15 mouse cellular contexts compared by ENCODE assay signal in the genomic region with DNA sequence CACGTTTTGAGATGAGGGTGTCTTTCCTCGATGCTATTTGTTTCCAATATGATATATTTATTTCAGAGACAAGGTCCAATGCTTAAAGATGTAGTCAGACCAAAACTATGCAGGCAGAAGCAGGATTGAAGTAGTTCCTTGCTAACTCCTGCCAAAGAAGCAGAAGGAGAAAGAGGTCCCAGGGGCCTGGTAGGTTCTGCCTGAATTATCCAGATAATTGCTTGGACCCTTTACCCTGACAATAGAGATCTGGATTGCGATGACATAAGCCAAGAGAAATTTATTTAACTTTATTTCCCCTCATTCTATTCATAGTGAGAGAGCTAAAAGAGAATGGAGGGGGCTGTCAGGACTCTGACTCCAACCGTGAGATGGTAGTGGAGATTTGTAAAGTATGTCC.
"Had no signal": no experiment of that assay in that cellular context is flagged by ENCODE, and none has a peak within 500 bp of the region (broad histone marks: within the 10 kb centered on the region; RNA-seq: fewer than 3 reads in every experiment).

No protein-coding gene starts in this region.

- H3K36me3 ChIP-seq: kidney, embryonic 15.5 days; limb, embryonic 12.5 days; liver, embryonic 12.5 days; midbrain, embryonic 10.5 days; midbrain, embryonic 15.5 days; neural tube, embryonic 13.5 days had no signal

- H3K27ac ChIP-seq: kidney, embryonic 15.5 days; limb, embryonic 12.5 days; liver, embryonic 12.5 days; midbrain, embryonic 10.5 days; midbrain, embryonic 15.5 days; neural tube, embryonic 13.5 days; stomach, postnatal 0 days had no signal

- H3K4me2 ChIP-seq: kidney, embryonic 15.5 days; limb, embryonic 12.5 days; liver, embryonic 12.5 days; lung, embryonic 14.5 days; midbrain, embryonic 15.5 days; neural tube, embryonic 13.5 days had no signal

- H3K9ac ChIP-seq: kidney, embryonic 15.5 days; limb, embryonic 12.5 days; liver, embryonic 12.5 days; lung, embryonic 14.5 days; midbrain, embryonic 15.5 days; neural tube, embryonic 13.5 days had no signal

- H3K4me3 ChIP-seq: kidney, embryonic 15.5 days; limb, embryonic 12.5 days; liver, embryonic 12.5 days; midbrain, embryonic 10.5 days; midbrain, embryonic 15.5 days; neural tube, embryonic 13.5 days had no signal

- DNase-seq: kidney, adult 11 months; kidney, postnatal 14 days; lung, embryonic 14.5 days; lung, postnatal 10 days; lung, postnatal 4 days; right cerebral cortex, adult 18-20 months; right cerebral cortex, postnatal 25 days; thymus, postnatal 14 days had no signal

- ATAC-seq: liver, embryonic 12.5 days; midbrain, embryonic 15.5 days had no signal

- H3K27me3 ChIP-seq: kidney, embryonic 15.5 days; limb, embryonic 12.5 days; liver, embryonic 12.5 days; midbrain, embryonic 15.5 days; neural tube, embryonic 13.5 days had no signal

- H3K9me3 ChIP-seq: kidney, embryonic 15.5 days; limb, embryonic 12.5 days; liver, embryonic 12.5 days; midbrain, embryonic 10.5 days; midbrain, embryonic 15.5 days; neural tube, embryonic 13.5 days had no signal

- H3K4me1 ChIP-seq: limb, embryonic 12.5 days; liver, embryonic 12.5 days; midbrain, embryonic 10.5 days; midbrain, embryonic 15.5 days; neural tube, embryonic 13.5 days had no signal
